Mouse (Mus musculus) frontal cortex, postnatal 36 days (tissue): ENCODE data around the gene Prkcg.
"Not testable (repeated sequence)": the region's sequence is repeated elsewhere in the genome, so short reads cannot be mapped to it uniquely, and the experiment has no call there.

Source experiments
- DNase-seq, 2 experiments: peaks; one replicate each; pipeline ENCODE4 v3.0.0; 2022; ENCODE audit warnings: low spot score in 2 of 2

Prkcg gene

DNA sequence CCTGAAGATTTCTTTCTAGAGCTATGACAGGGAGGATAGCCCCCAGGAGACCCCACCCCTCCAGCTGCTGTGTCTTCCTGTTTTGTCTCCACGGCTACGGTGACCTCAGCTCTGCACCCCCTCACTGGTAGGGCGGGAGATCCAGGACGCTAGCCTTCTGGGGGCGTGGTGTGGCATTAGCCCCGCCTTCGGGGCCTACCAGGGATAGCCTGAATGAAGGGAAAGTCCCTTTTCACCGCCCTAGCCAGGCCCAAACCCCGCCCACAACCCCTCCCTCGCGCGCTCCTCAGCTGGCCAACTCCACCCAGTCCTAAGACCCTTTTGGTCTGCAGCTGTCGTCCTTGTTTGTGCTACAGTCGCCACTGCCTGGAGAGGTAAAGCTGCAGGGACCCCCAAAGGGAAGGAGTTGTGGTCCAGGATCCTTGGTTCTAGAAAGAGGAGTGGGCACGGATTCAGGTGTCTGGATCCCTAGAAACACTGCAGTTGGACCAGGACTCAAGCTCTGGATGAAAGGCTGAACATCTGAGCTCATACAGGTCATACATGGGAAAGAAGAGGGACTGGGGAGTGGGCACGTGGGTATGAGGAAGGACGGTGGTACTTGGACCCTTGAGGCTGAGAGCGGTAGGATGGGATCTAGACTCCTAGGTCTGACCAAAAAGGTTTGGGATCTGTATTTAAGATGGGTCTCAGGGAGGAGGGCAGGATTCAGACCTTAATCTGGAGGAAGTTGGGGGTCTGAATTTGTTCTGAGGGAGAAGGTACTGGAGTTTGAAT is 1.5 kb downstream of the Prkcg start:
- DNase-seq = peak; percentile 83 to 85

- DNase-seq = no peak
These were observed 2.2 kb downstream of the Prkcg start for GRCm38 (mm10) chr7:3291197-3291596.

DNA sequence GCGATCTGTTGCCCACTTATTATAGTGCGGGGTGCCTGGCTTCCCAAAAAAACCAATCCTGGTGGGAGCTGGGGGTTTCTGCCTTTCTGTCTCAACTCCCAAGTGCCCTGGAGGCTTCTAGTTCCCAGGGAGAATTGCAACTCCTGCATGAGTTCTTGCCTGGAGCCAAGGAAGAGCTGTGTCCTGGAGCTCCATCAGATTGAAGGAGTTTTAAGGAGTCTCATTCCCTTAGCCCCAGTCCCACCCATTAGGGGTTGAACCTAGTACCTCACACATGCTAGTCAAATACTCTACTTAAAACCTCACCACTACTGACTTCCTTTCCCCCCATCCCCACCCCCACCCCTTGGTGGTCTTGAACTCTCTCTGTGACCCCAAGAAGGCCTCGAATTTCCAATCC is 2.8 kb downstream of the Prkcg start:
- no peak for DNase-seq

DNA sequence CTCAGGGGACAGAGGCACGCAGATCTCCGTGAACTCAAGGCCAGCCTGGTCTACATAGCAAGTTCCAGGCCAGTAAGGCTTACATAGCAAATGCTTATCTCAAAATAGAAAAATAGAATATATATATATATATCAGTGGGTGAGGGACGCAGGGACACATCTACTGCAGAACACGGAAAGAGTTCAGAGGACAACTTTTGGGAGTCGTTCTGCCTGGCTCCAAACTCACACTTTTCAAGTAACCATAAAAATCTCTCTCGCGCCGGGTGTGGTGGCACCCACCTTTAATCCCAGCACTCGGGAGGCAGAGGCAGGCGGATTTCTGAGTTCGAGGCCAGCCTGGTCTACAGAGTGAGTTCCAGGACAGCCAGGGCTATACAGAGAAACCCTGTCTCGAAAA is 3.3 kb downstream of the Prkcg start:
- not testable (repeated sequence) for DNase-seq

DNA sequence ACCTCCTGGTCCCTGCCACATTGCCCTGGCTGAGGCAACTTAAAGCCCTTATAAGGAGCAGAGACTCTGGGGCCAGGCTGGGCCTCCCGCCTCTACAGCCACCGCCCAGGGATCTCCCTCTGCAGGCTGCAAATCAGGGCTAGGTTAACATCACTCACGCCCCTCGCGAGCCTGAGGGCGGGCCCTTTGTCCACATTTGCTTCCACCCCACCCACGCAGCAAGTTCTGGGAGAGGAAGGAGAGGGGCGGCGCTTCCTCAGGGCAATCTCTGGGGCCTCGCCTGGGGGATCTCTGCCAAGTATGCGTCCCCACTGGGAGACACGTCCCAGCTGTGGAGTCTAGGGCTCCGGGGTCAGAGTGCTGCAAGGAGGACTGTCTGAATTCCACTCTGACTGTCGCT is 3.8 kb downstream of the Prkcg start:
- DNase-seq = peak in 1 of 2 experiments; percentile 27

- DNase-seq = no peak
These were observed 5.8 kb downstream of the Prkcg start for GRCm38 (mm10) chr7:3294794-3295193.

GRCm38 (mm10) chr7:3295321-3296110 is 6.5 kb downstream of the Prkcg start:
- DNase-seq = no peak

- no peak for DNase-seq
These were observed 7.7 kb downstream of the Prkcg start for GRCm38 (mm10) chr7:3296711-3297110.

DNA sequence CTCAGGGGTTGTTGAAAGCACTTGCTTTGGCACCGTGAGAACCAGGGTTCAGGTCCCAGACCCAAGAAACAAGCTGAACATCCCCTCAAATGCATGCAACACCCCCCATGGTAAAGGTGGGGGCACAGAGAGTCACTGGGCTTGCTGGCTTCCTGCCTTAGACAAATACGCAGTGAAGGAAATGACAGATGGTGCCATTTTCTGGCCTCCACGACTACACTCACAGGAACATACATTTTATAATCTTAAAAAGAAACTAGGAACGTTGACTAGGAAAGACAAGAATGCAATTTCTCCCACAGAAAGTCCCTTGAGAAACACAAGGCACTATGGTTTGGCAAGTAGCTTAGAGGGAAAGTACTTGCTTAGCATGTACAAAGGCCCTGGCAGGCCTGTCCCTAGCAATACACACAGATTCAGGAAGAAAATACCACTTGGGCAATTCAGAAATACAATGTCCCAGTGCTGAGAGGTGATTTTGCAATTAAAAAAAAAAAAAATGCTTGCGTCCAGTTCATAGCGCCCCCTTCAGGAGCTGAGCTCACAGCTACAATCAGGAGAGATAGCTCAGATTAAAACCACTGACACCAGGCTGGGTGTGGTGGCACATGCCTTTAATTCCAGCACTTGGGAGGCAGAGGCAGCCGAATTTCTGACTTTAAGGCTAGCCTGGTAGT is 11.1 kb downstream of the Prkcg start:
- peak; percentile 47 to 48 for DNase-seq

- DNase-seq = no peak
These were observed 12.1 kb downstream of the Prkcg start for GRCm38 (mm10) chr7:3300891-3301627.

GRCm38 (mm10) chr7:3301628-3302555 is 12.9 kb downstream of the Prkcg start:
- peak; percentile 38 to 55 for DNase-seq

DNA sequence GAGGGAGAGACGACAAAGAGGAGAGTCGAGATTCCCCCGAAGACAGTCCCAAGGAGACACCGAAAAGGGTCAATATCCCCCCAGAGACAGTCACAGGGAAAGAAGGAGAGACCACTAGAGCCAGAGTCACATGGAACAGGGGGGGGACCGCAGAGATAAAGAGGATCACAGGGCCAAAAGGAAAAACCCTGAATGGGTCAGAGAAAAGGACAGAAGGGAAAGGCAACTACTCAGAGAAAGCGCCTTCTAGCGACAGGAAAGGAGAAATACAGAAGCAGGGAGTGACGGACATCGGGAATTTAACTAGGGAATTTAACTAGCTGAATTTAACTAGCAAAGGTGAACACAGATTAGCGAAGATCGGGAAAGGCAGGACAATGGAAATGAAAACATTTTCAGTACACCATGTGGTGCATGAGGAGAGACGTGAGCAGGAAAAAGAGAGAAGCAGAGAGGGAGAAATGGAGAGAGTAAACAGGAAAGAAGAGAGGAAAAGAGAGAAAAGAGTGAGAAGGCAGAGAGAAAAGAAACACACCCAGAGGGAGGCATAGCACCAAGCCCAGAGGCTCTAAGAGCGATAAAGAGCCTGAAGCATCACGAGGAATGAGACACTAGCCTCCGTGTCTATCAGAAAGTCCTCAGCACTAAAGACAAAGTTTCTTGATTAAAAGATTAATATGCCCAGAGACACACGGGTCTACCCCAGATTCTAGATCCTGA is 13.7 kb downstream of the Prkcg start:
- peak; percentile 30 to 54 for DNase-seq

DNA sequence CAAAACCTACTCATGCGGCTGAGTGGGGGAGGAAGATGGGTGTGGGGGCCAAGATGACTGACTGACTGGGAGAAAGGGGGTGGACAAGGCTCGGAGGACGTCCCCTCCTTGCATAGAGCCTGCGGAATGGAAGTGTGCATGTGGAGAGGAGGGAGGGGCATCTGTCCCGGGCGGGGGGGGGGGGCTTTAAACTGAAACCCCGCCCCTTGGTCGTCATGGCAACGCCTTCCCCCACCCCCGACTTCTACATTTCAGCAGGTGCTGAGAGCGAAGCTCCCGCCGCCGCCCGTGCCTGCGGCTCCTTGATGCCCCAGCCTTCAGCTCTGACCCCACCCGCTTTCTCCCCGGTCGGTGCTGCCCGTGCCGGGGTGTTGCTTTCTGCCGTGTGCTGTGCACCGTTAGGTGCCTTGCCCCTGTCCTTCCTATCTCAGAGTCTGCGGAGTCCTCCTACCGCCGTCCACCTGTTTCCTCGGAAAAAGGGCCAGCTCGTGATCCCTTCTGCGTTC is 14.3 kb downstream of the Prkcg start:
- DNase-seq = peak; percentile 55 to 68

DNA sequence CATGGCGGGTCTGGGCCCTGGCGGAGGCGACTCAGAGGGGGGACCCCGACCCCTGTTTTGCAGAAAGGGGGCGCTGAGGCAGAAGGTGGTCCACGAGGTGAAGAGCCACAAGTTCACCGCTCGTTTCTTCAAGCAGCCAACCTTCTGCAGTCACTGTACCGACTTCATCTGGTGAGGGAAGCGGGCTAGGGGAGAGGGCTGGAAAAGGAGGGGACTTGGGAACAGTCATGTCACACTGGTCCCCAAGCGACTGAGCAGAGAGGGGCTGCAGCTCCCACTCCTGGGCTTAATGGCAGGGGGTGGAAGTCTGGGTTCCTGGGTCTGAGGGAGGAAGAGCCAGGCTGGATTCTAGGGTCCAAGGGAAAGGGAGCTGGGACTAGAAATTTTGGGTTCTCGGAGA is 14.8 kb downstream of the Prkcg start:
- DNase-seq = no peak

DNA sequence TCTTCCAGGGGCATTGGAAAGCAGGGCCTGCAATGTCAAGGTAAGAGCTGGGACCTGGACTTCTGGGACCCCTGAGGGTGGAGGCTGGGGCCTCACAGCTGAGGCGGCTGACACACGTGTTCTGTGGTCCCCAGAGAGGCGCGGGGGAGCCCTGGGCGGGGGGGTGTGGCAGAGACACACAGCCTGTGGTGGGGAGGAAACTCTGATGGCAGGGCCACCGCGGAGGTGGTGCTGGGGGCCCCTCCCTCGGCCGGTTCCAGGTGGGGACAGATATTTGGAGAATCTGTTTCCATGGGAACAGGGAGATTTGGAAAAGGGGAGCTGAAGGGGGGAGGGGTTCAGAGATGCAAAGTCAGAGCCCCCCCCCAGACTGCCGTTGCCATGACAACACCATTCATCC is 15.3 kb downstream of the Prkcg start:
- DNase-seq = peak; percentile 43 to 58

DNA sequence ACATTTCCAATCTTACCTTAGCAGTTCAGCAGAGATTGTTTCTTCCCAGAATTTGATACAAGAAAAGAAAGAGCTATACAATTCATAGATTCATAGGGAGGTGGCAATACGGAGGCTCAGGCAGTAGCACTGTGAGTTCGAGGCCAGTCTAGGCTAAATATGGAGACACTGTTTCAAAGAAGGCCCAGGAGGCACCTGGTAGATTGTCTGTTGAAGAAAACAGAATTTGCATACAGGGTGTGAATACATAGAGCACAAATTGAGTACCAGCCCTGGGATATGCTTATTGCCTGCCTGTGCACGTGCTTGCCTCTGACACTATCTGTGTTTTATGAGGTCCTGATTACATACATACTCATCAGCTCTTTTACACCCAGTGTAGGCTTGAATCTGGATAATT is 17.4 kb downstream of the Prkcg start:
- no peak for DNase-seq

DNA sequence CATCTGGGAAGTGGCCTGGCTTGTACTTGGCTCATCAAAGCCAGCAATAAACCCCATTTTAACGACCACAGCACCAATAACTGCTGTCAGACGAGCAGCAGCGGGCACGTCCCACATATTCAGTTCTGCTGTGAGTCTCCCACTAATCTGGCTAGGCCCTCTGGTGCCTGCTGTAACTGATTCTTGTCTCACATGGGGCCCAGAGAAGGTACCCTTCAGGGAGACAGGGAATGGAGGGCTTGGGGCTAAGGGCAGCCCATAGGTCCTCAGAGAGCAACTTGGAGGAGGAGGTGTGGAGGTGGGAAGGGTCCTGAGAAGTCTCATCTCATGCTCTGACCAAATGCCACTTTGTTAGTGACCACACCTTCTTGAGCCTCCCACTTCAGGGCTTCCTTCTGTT is 19.7 kb downstream of the Prkcg start:
- DNase-seq = no peak

DNA sequence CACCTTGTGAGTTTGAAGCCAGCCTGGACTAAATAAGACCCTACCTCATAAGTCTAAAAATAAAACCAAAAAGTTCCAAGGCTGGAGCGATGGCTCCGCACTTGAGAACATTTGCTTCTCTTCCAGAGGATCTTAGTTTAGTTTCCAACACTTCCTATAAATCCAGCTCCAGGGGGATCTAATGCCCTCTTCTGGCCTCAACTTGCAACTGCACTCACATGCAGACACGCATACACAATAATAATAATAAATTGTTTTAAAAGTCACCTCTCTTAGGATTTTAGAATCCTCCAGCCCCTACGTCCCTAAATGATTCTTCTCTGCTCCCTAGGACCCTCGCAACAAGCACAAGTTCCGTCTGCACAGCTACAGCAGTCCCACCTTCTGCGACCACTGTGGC is 21.3 kb downstream of the Prkcg start:
- no peak for DNase-seq

- DNase-seq = no peak
These were observed 24.6 kb downstream of the Prkcg start for GRCm38 (mm10) chr7:3313571-3313970.

DNA sequence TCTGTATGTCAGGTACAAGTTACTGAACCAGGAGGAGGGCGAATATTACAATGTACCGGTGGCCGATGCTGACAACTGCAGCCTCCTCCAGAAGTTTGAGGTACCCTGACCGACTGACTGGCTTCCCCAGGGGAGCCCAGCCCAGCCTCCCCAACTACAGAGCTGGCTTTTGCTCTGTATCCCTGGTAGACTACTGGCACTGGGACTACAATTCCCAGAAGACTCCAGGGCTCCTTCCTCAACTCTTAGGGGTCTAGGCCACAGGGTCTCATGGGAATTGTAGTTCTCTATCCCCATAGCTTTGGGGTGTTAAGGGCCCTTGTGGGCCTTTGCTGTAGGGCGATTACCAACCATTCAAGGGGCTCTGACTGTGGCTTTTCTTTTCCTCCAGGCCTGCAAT is 25.1 kb downstream of the Prkcg start:
- DNase-seq = no peak
